Mouse (Mus musculus): ENCODE results near the gene Hils1. TPM values are rescaled to one million over a fixed set of nuclear protein-coding genes. Genes with fewer than 3 reads are reported as not detected.
"Not testable (repeated sequence)": the region's sequence is repeated elsewhere in the genome, so short reads cannot be mapped to it uniquely, and the experiment has no call there.

Hils1 gene
- polyA plus RNA-seq, 1 experiment from 2014 or later = not detected

- no peak for ATAC-seq (ENCODE audit: low read depth)
- 83% methylated on average over 9 of the region's 9 CpGs for WGBS
- H3K4me1 ChIP-seq (replicated peaks) = peaks cover 8% of the 10 kb centered on the region
- no peaks in the 10 kb centered on the region for H3K36me3 ChIP-seq
- no peaks in the 10 kb centered on the region for H3K9me3 ChIP-seq
- no peak overlapping the region for H3K4me3 ChIP-seq
- no peak overlapping the region for H3K9ac ChIP-seq
- H3K27ac ChIP-seq (replicated peaks) = peak overlapping the region; percentile 47; the same call in 1 of the 2 replicates
- no peak overlapping the region for H3K4me2 ChIP-seq
- no peaks in the 10 kb centered on the region for H3K27me3 ChIP-seq
Observed at GRCm38 (mm10) chr11:94957693-94958064, 9.7 kb upstream of the Hils1 start.

GRCm38 (mm10) chr11:94958065-94958858, 9.1 kb upstream of the Hils1 start:
- H3K9me3 ChIP-seq = no peaks in the 10 kb centered on the region
- no peak overlapping the region for H3K4me3 ChIP-seq
- peaks cover 8% of the 10 kb centered on the region for H3K4me1 ChIP-seq (replicated peaks)
- no peak overlapping the region for H3K4me2 ChIP-seq
- no peaks in the 10 kb centered on the region for H3K36me3 ChIP-seq
- no peaks in the 10 kb centered on the region for H3K27me3 ChIP-seq
- ATAC-seq (ENCODE audit: low read depth) = peak; percentile 65
- no peak overlapping the region for H3K9ac ChIP-seq
- peak overlapping the region; percentile 47; the same call in 1 of the 2 replicates for H3K27ac ChIP-seq (replicated peaks)
- WGBS = 18% methylated on average over 8 of the region's 8 CpGs

GRCm38 (mm10) chr11:94962534-94963101, 4.8 kb upstream of the Hils1 start:
- no peaks in the 10 kb centered on the region for H3K36me3 ChIP-seq
- H3K27ac ChIP-seq (replicated peaks) = no peak overlapping the region
- WGBS = 74% methylated on average over 5 of the region's 5 CpGs
- H3K9ac ChIP-seq = no peak overlapping the region
- H3K9me3 ChIP-seq = no peaks in the 10 kb centered on the region
- no peak overlapping the region for H3K4me3 ChIP-seq
- ATAC-seq (ENCODE audit: low read depth) = no peak
- no peaks in the 10 kb centered on the region for H3K27me3 ChIP-seq
- peaks cover 8% of the 10 kb centered on the region for H3K4me1 ChIP-seq (replicated peaks)
- no peak overlapping the region for H3K4me2 ChIP-seq

- no peak overlapping the region for H3K9ac ChIP-seq
- peaks cover 4% of the 10 kb centered on the region; the same call in 1 of the 2 replicates for H3K4me1 ChIP-seq (replicated peaks)
- H3K4me2 ChIP-seq = no peak overlapping the region
- H3K36me3 ChIP-seq = no peaks in the 10 kb centered on the region
- no peak overlapping the region for H3K27ac ChIP-seq (replicated peaks)
- WGBS = 77% methylated on average over 7 of the region's 7 CpGs
- H3K27me3 ChIP-seq = no peaks in the 10 kb centered on the region; the same call in 1 of the 2 replicates
- H3K9me3 ChIP-seq = no peaks in the 10 kb centered on the region
- no peak for ATAC-seq (ENCODE audit: low read depth)
- no peak overlapping the region for H3K4me3 ChIP-seq
Observed at GRCm38 (mm10) chr11:94968187-94968586, 794 bp downstream of the Hils1 start.

GRCm38 (mm10) chr11:94969709-94970108, 2.3 kb downstream of the Hils1 start:
- not testable (repeated sequence) for H3K4me2 ChIP-seq; H3K9ac ChIP-seq; H3K4me3 ChIP-seq; H3K27me3 ChIP-seq; H3K36me3 ChIP-seq; ATAC-seq (ENCODE audit: low read depth); H3K4me1 ChIP-seq (replicated peaks); H3K27ac ChIP-seq (replicated peaks); H3K9me3 ChIP-seq
- 94% methylated on average over 4 of the region's 4 CpGs for WGBS

- H3K9ac ChIP-seq = no peak overlapping the region
- H3K36me3 ChIP-seq = no peaks in the 10 kb centered on the region
- peaks cover 6% of the 10 kb centered on the region; the same call in 1 of the 2 replicates for H3K4me1 ChIP-seq (replicated peaks)
- 60% methylated on average over 14 of the region's 15 CpGs for WGBS
- no peak overlapping the region for H3K4me2 ChIP-seq
- H3K27ac ChIP-seq (replicated peaks) = no peak overlapping the region
- H3K9me3 ChIP-seq = no peaks in the 10 kb centered on the region
- H3K27me3 ChIP-seq = no peaks in the 10 kb centered on the region; the same call in 1 of the 2 replicates
- H3K4me3 ChIP-seq = no peak overlapping the region
- peak; percentile 30; the same call in 1 of the 2 replicates for ATAC-seq (ENCODE audit: low read depth)
Observed at GRCm38 (mm10) chr11:94970210-94970943, 3.0 kb downstream of the Hils1 start.

GRCm38 (mm10) chr11:94971895-94972615, 4.7 kb downstream of the Hils1 start:
- Histone ChIP-seq H3K4me2 (no peak overlapping the region), H3K4me3 (no peak overlapping the region), H3K27me3 (no peaks in the 10 kb centered on the region; the same call in 1 of the 2 replicates), H3K9ac (no peak overlapping the region), H3K4me1 (replicated peaks) (peaks cover 6% of the 10 kb centered on the region; the same call in 1 of the 2 replicates), H3K36me3 (no peaks in the 10 kb centered on the region), H3K27ac (replicated peaks) (no peak overlapping the region), H3K9me3 (no peaks in the 10 kb centered on the region)
- ATAC-seq (ENCODE audit: low read depth) = no peak
- WGBS = 60% methylated on average over 16 of the region's 16 CpGs

- Histone ChIP-seq H3K4me3 (no peak overlapping the region), H3K9me3 (no peaks in the 10 kb centered on the region), H3K4me2 (no peak overlapping the region), H3K27me3 (no peaks in the 10 kb centered on the region; the same call in 1 of the 2 replicates), H3K9ac (0 out of 2 replicates have a peak overlapping the region, but pooled peaks have one; percentile 3), H3K4me1 (replicated peaks) (peaks cover 11% of the 10 kb centered on the region), H3K27ac (replicated peaks) (no peak overlapping the region), H3K36me3 (no peaks in the 10 kb centered on the region)
- 72% methylated on average over 5 of the region's 5 CpGs for WGBS
- ATAC-seq (ENCODE audit: low read depth) = no peak
Observed at GRCm38 (mm10) chr11:94972887-94973286, 5.5 kb downstream of the Hils1 start.

GRCm38 (mm10) chr11:94973313-94973712, 5.9 kb downstream of the Hils1 start:
- 27% methylated on average over 4 of the region's 4 CpGs for WGBS
- ATAC-seq (ENCODE audit: low read depth) = no peak

GRCm38 (mm10) chr11:94974951-94975350, 7.6 kb downstream of the Hils1 start:
- no peak overlapping the region for H3K4me3 ChIP-seq
- no peaks in the 10 kb centered on the region for H3K9me3 ChIP-seq
- H3K27ac ChIP-seq (replicated peaks) = no peak overlapping the region
- WGBS = 70% methylated on average over 2 of the region's 2 CpGs
- H3K9ac ChIP-seq = no peak overlapping the region
- H3K27me3 ChIP-seq = no peaks in the 10 kb centered on the region; the same call in 1 of the 2 replicates
- ATAC-seq (ENCODE audit: low read depth) = no peak
- H3K36me3 ChIP-seq = no peaks in the 10 kb centered on the region
- no peak overlapping the region for H3K4me2 ChIP-seq
- H3K4me1 ChIP-seq (replicated peaks) = peaks cover 28% of the 10 kb centered on the region

More at GRCm38 (mm10) chr11:94973313-94973712, 5.9 kb downstream of the Hils1 start:
- no peak overlapping the region for H3K4me3 ChIP-seq
- no peaks in the 10 kb centered on the region for H3K36me3 ChIP-seq
- H3K4me2 ChIP-seq = no peak overlapping the region
- H3K4me1 ChIP-seq (replicated peaks) = peaks cover 16% of the 10 kb centered on the region
- H3K9me3 ChIP-seq = no peaks in the 10 kb centered on the region
- H3K9ac ChIP-seq = peak overlapping the region; percentile 3; the same call in 1 of the 2 replicates
- no peaks in the 10 kb centered on the region; the same call in 1 of the 2 replicates for H3K27me3 ChIP-seq
- no peak overlapping the region for H3K27ac ChIP-seq (replicated peaks)

- H3K9ac ChIP-seq = no peak within 1 kb of the TSS
- H3K9me3 ChIP-seq = no peaks in the 10 kb centered on the region
- H3K4me1 ChIP-seq (replicated peaks) = peaks cover 28% of the 10 kb centered on the region
- whole genome bisulfite sequencing = 68% methylated on average over 5 of the region's 5 CpGs
- ATAC-seq (ENCODE audit: low read depth) = no peak
- H3K4me3 ChIP-seq = no peak within 1 kb of the TSS
- H3K27ac ChIP-seq (replicated peaks) = no peak within 1 kb of the TSS
- H3K4me2 ChIP-seq = no peak within 1 kb of the TSS
- no peaks in the 10 kb centered on the region; the same call in 1 of the 2 replicates for H3K27me3 ChIP-seq
- no peaks in the 10 kb centered on the region for H3K36me3 ChIP-seq
Observed at GRCm38 (mm10) chr11:94976199-94976598, 8.8 kb downstream of the Hils1 start, which contains the start of gene Sgca. Gene Sgca, minus strand, starts transcription at chr11:94976327.

Measured in neural tube, embryonic 13.5 days (tissue).